Mouse (Mus musculus) liver, postnatal 0 days (tissue): ENCODE data around the gene Fam185a. TPM values are rescaled to one million over a fixed set of nuclear protein-coding genes. Genes with fewer than 3 reads are reported as not detected.
A peak's percentile ranks its signal among the peaks of the same experiment; 100 is the strongest.

Experiments used
- ATAC-seq: fragments of 200-750 bp; cut with Nextera tagmentation; 2 replicates; pipeline ENCODE4 v1.8.0; 2017; ENCODE audit warnings: mild to moderate bottlenecking, moderate library complexity
- DNase-seq: peaks from one replicate; pipeline ENCODE4 v3.0.0-alpha.2; 2016
- H3K27ac ChIP-seq: fragments of 300-500 bp; sonication (generic); 2 replicates; pipeline ENCODE4 v1.5.1; 2014; ENCODE audit warnings: antibody characterized with exemption, moderate library complexity, mild to moderate bottlenecking, low read depth
- H3K27me3 ChIP-seq: fragments of 300-500 bp; sonication (generic); 2 replicates; pipeline ENCODE4 v1.6.1; 2014; ENCODE audit warnings: low read length, control low read depth, mixed read lengths; ENCODE audit not compliant: insufficient read depth
- H3K36me3 ChIP-seq: fragments of 300-500 bp; sonication (generic); replicated peaks from 2 replicates; pipeline ENCODE4 v1.6.1; 2014; ENCODE audit warnings: mild to moderate bottlenecking, control low read depth, low read length, moderate library complexity, mixed read lengths; ENCODE audit not compliant: insufficient read depth
- H3K4me1 ChIP-seq: fragments of 300-500 bp; sonication (generic); 2 replicates; pipeline ENCODE4 v1.6.1; 2014; ENCODE audit warnings: antibody characterized with exemption, mild to moderate bottlenecking, control low read depth; ENCODE audit not compliant: insufficient read depth
- H3K4me2 ChIP-seq: fragments of 300-500 bp; sonication (generic); 2 replicates; pipeline ENCODE4 v1.6.1; 2014; ENCODE audit warnings: low read depth, mild to moderate bottlenecking, low read length, moderate library complexity, mixed read lengths
- H3K4me3 ChIP-seq: fragments of 300-500 bp; sonication (generic); 2 replicates; pipeline ENCODE4 v1.5.1; 2014; ENCODE audit warnings: low read depth, low read length
- H3K9ac ChIP-seq: fragments of 300-500 bp; sonication (generic); replicated peaks from 2 replicates; pipeline ENCODE4 v1.6.1; 2014; ENCODE audit warnings: mild to moderate bottlenecking, moderate library complexity
- H3K9me3 ChIP-seq: fragments of 300-500 bp; sonication (generic); 2 replicates; pipeline ENCODE4 v1.6.1; 2016; ENCODE audit warnings: mild to moderate bottlenecking, control low read depth, low read length, mixed read lengths
- CTCF ChIP-seq: sonication (generic); IDR thresholded peaks from 2 replicates; pipeline ENCODE4 v1.5.1; 2016; ENCODE audit warnings: antibody characterized with exemption, low read depth
- EP300 ChIP-seq: IDR thresholded peaks from 2 replicates; pipeline ENCODE4 v1.6.1; 2016; ENCODE audit warnings: antibody characterized with exemption, low read depth, mild to moderate bottlenecking
- WGBS: fragments of 180-500 bp; shearing (Covaris S2); extraction: QIAGEN DNeasy Blood & Tissue Kit; methylation state at CpG from one replicate; pipeline ENCODE4 v1.1.7; 2014; ENCODE audit not compliant: insufficient replicate concordance; 5-methylcytosine and 5-hydroxymethylcytosine counted together
- polyA plus RNA-seq: library from polyadenylated mRNA; unstranded; fragments of >200 nt; fragmentation: Nextera tagmentation; extraction: Ambion mirVana; gene quantifications from 2 replicates; pipeline ENCODE4 v1.2.1, GENCODE M21; 2015

Fam185a gene
- polyA plus RNA-seq, 1 experiment from 2014 or later = 2.7 TPM

- DNase-seq = no peak
- Histone ChIP-seq H3K36me3 (no peaks in the 10 kb centered on the region), H3K27me3 (no peaks in the 10 kb centered on the region), H3K27ac (no peak overlapping the region), H3K9me3 (no peaks in the 10 kb centered on the region), H3K9ac (no peak overlapping the region), H3K4me1 (peaks cover 8% of the 10 kb centered on the region; the same call in 1 of the 2 replicates), H3K4me2 (no peak overlapping the region), H3K4me3 (no peak overlapping the region)
- WGBS = 36% methylated on average over 14 of the region's 14 CpGs
- TF ChIP-seq CTCF = no peak
- ATAC-seq = no peak
These were observed 41.1 kb upstream of the Fam185a start for GRCm38 (mm10) chr5:21383392-21384251.

DNA sequence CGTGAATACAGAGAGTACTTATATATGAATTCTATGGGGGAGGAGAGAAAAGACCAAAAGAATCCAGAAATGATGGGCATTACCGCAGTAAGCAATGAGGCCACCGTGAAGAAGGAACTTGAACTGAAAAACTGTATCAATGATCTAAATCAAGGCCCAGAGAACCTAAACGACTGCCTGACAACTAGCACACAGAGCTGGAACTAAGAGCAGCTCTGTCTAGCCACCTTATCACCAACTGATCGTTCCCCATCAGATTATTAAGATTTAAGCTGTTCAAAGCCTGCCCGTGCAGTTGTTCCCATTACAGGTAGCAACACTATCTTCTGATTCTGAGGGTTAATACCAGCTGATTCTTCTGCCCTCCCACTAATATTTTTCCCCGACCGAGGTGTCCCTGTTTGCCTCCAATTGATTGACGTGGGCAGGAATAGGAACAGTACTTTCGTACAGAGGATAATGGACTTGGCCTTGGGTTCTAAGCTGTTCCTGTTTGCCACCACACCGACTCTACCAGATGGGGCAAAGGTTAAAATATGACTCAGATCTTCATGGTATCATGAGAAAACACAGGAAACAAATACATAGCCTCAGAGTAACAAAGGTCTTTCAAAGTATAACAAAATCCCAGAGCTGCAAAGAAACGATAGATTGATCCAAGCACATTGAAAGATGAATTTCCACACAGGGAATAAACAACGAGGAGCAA lies 40.4 kb upstream of the Fam185a start:
- Histone ChIP-seq H3K4me1 (peaks cover 8% of the 10 kb centered on the region; the same call in 1 of the 2 replicates), H3K9me3 (no peaks in the 10 kb centered on the region), H3K4me3 (no peak overlapping the region), H3K9ac (no peak overlapping the region), H3K27me3 (no peaks in the 10 kb centered on the region), H3K27ac (no peak overlapping the region), H3K4me2 (no peak overlapping the region), H3K36me3 (no peaks in the 10 kb centered on the region)
- no peak for TF ChIP-seq CTCF
- no peak for TF ChIP-seq EP300
- 58% methylated on average over 13 of the region's 13 CpGs for WGBS
- no peak for DNase-seq
- ATAC-seq = peak; percentile 48; the same call in 1 of the 2 replicates

DNA sequence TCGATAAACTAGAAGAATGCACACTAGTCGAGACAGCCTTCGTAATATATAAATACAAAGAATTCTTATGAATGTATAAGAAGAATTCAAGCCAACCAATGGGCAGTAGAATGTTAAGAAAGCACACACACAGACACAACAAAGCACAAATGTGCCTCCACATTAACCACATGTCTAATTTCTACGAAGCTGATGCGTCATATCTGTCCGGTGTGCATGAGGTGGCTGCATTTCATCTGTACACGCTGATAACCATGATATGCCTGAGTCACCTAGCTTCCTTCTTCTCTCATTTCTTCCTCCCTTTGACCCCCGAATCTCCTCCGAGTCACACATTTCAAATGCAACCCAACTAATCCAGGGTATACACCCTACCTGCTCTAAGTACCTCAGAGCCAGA lies 39.8 kb upstream of the Fam185a start:
- TF ChIP-seq EP300 (no peak), CTCF (no peak)
- Histone ChIP-seq H3K9me3 (no peaks in the 10 kb centered on the region), H3K36me3 (no peaks in the 10 kb centered on the region), H3K27ac (no peak overlapping the region), H3K9ac (no peak overlapping the region), H3K4me3 (no peak overlapping the region), H3K27me3 (no peaks in the 10 kb centered on the region), H3K4me1 (peaks cover 8% of the 10 kb centered on the region; the same call in 1 of the 2 replicates), H3K4me2 (no peak overlapping the region)
- 62% methylated on average over 9 of the region's 9 CpGs for WGBS
- DNase-seq (no peak), ATAC-seq (no peak)

DNA sequence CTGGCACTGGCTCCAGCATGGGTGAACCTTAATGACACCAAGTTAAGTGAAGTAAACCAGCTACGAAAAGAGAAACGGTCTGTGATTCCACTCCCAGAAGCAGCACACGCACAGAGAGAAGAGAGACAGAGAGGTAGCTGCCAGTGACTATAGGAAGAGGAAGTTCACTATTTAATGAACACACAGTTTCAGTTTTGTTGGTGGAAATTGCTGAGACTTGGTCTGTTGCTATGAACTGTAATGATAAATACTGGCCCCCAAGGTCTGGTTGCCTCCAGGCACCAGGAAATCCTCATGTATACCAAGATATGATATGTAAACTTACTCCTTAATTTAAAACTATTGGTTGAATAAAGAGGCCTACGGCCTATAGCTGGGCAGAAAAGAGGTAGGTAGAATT lies 38.3 kb upstream of the Fam185a start:
- peaks cover 9% of the 10 kb centered on the region for H3K4me1 ChIP-seq
- H3K4me2 ChIP-seq = no peak overlapping the region
- no peak overlapping the region; the same call in 1 of the 2 replicates for H3K9ac ChIP-seq
- H3K36me3 ChIP-seq = no peaks in the 10 kb centered on the region
- no peaks in the 10 kb centered on the region for H3K9me3 ChIP-seq
- H3K4me3 ChIP-seq = no peak overlapping the region
- H3K27me3 ChIP-seq = no peaks in the 10 kb centered on the region
- ATAC-seq = peak; percentile 21; the same call in 1 of the 2 replicates
- DNase-seq = no peak
- TF ChIP-seq EP300 = no peak
- no peak for TF ChIP-seq CTCF
- H3K27ac ChIP-seq = peak overlapping the region; percentile 60
- 48% methylated on average over 4 of the region's 4 CpGs for WGBS

GRCm38 (mm10) chr5:21387340-21387739 lies 37.4 kb upstream of the Fam185a start:
- H3K27ac ChIP-seq = no peak overlapping the region
- no peak for ATAC-seq
- peaks cover 12% of the 10 kb centered on the region for H3K4me1 ChIP-seq
- no peak overlapping the region for H3K4me2 ChIP-seq
- TF ChIP-seq EP300 = no peak
- no peak for TF ChIP-seq CTCF
- no peaks in the 10 kb centered on the region for H3K9me3 ChIP-seq
- no peak overlapping the region for H3K9ac ChIP-seq
- H3K36me3 ChIP-seq = no peaks in the 10 kb centered on the region
- DNase-seq = no peak
- H3K27me3 ChIP-seq = no peaks in the 10 kb centered on the region
- no peak overlapping the region for H3K4me3 ChIP-seq

DNA sequence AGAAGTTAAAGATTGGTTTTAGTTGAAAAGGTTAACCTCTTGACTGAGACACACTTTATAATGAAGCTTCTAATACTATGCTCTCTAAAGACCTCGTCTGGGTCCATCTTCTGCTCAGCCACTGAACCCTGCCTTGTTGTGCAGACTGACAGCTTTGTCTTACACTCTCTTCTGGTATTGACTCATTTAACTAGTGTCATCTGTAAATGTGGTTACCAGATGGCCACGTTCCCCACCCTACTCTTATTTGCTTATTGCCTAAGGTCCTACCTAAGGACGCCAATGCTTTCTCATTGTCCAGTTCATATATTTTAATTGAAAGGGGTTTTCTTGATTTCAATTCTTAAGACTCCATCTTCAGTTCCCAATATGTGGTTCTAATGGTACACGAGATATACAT lies 35.9 kb upstream of the Fam185a start:
- Histone ChIP-seq H3K9me3 (no peaks in the 10 kb centered on the region), H3K4me1 (peaks cover 12% of the 10 kb centered on the region), H3K27me3 (no peaks in the 10 kb centered on the region), H3K36me3 (no peaks in the 10 kb centered on the region), H3K4me2 (no peak overlapping the region), H3K27ac (no peak overlapping the region), H3K4me3 (no peak overlapping the region), H3K9ac (no peak overlapping the region)
- no peak for DNase-seq
- TF ChIP-seq CTCF (no peak), EP300 (no peak)
- 55% methylated on average over 4 of the region's 4 CpGs for WGBS
- no peak for ATAC-seq
